Mouse (Mus musculus) C2C12 (cell line): ENCODE measurements around the gene Nfix. TPM values are rescaled to one million over a fixed set of nuclear protein-coding genes. Genes with fewer than 3 reads are reported as not detected.

Experiments used
- H3K27me3 ChIP-seq: one replicate; pipeline ENCODE4 v1.6.1; 2011; ENCODE audit not compliant: control insufficient read depth, insufficient read depth, insufficient read length
- H3K36me3 ChIP-seq: one replicate; pipeline ENCODE4 v1.6.1; 2011; ENCODE audit not compliant: control insufficient read depth, insufficient read depth
- H3K4me3 ChIP-seq: one replicate; pipeline ENCODE4 v1.5.1; 2011; ENCODE audit warnings: mild to moderate bottlenecking, control low read depth; ENCODE audit not compliant: poor library complexity, insufficient read depth, severe bottlenecking
- H3K79me2 ChIP-seq: one replicate; pipeline ENCODE4 v1.6.1; 2011; ENCODE audit not compliant: control insufficient read depth, insufficient read depth
- H3K79me3 ChIP-seq: one replicate; pipeline ENCODE4 v1.6.1; 2011; ENCODE audit warnings: low read depth, control low read depth
- H3ac ChIP-seq: one replicate; pipeline ENCODE3; 2011; ENCODE audit warnings: low read depth; ENCODE audit not compliant: control insufficient read depth, insufficient read length
- CEBPB ChIP-seq: IDR thresholded peaks from one replicate; pipeline ENCODE4 v1.6.1; 2011; ENCODE audit warnings: low read depth, mild to moderate bottlenecking, control low read depth, moderate library complexity
- CTCF ChIP-seq: IDR thresholded peaks from one replicate; pipeline ENCODE4 v1.5.1; 2011; ENCODE audit not compliant: control insufficient read depth, insufficient read depth, insufficient read length
- FOSL1 ChIP-seq: IDR thresholded peaks from one replicate; pipeline ENCODE4 v1.8.0; 2011; ENCODE audit warnings: mild to moderate bottlenecking, low read length; ENCODE audit not compliant: poor library complexity, insufficient read depth, severe bottlenecking
- MAX ChIP-seq: IDR thresholded peaks from one replicate; pipeline ENCODE4 v1.6.1; 2011; ENCODE audit warnings: mild to moderate bottlenecking, control low read depth
- MYOD1 ChIP-seq: IDR thresholded peaks from one replicate; pipeline ENCODE4 v1.6.1; 2011; ENCODE audit warnings: low read depth; ENCODE audit not compliant: control insufficient read depth, insufficient read length
- MYOG ChIP-seq: IDR thresholded peaks from one replicate; pipeline ENCODE4 v1.6.1; 2011; ENCODE audit not compliant: control insufficient read depth, insufficient read length; ENCODE audit errors: extremely low read depth
- USF1 ChIP-seq: IDR thresholded peaks from one replicate; pipeline ENCODE4 v1.6.1; 2011; ENCODE audit warnings: low read depth, mild to moderate bottlenecking, control low read depth, moderate library complexity
- polyA plus RNA-seq: library from polyadenylated mRNA; unstranded; fragments of >200 nt; fragmentation: generic; extraction: Trizol; gene quantifications from one replicate; pipeline ENCODE4 v1.2.1, GENCODE M21; 2012; ENCODE audit warnings: missing spikeins

Gene Nfix
- polyA plus RNA-seq, 1 experiment: 50.7 TPM

DNA sequence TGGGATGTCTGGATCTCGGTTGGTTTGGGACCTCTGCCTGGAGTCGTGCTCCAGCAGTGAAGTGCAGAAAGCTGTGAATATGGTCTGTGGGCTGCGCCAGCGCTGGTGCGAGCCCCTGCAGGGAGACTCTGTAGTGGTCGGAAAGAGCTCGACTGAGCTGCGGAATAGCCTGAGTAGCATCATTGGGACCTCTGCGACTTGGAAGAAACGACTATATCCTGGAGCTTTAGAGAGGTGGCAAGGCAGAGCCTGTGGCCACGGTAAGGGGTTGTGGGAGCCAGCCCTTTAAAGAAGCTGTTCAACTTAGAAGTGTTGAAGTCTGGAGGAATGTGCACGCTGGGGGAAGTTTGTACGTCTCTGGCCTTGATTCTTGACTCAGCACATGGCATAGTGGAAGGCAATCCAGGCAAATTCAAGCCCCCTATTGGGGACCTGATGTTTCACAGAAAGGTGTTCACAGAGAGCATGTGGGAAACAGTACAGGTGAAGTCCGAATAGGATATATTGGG is 134.7 kb downstream of the Nfix start:
- Histone ChIP-seq H3K27me3 (no peaks in the 10 kb centered on the region), H3K79me2 (peaks cover 51% of the 10 kb centered on the region), H3K4me3 (peak overlapping the region; percentile 48), H3ac (peak overlapping the region; percentile 80), H3K36me3 (no peaks in the 10 kb centered on the region), H3K79me3 (peaks cover 29% of the 10 kb centered on the region)
- TF ChIP-seq MYOD1: no peak
- TF ChIP-seq CEBPB: no peak
- no peak for TF ChIP-seq MYOG
- no peak for TF ChIP-seq CTCF
- TF ChIP-seq FOSL1: no peak
- TF ChIP-seq MAX: no peak
- no peak for TF ChIP-seq USF1

GRCm38 (mm10) chr8:84664566-84665384 is 135.4 kb downstream of the Nfix start:
- TF ChIP-seq MAX (peak; percentile 41), USF1 (no peak)
- Histone ChIP-seq H3K79me3 (peaks cover 29% of the 10 kb centered on the region), H3K36me3 (no peaks in the 10 kb centered on the region), H3K27me3 (no peaks in the 10 kb centered on the region), H3K79me2 (peaks cover 58% of the 10 kb centered on the region), H3K4me3 (peak overlapping the region; percentile 48), H3ac (peak overlapping the region; percentile 80)

GRCm38 (mm10) chr8:84663483-84664327 is 136.4 kb downstream of the Nfix start:
- no peak for TF ChIP-seq CTCF
- no peak for TF ChIP-seq MYOG
- TF ChIP-seq MAX: no peak
- no peak for TF ChIP-seq FOSL1
- Histone ChIP-seq H3K79me3 (peaks cover 29% of the 10 kb centered on the region), H3K4me3 (peak overlapping the region; percentile 48), H3ac (peak overlapping the region; percentile 77), H3K36me3 (no peaks in the 10 kb centered on the region), H3K79me2 (peaks cover 61% of the 10 kb centered on the region), H3K27me3 (no peaks in the 10 kb centered on the region)

DNA sequence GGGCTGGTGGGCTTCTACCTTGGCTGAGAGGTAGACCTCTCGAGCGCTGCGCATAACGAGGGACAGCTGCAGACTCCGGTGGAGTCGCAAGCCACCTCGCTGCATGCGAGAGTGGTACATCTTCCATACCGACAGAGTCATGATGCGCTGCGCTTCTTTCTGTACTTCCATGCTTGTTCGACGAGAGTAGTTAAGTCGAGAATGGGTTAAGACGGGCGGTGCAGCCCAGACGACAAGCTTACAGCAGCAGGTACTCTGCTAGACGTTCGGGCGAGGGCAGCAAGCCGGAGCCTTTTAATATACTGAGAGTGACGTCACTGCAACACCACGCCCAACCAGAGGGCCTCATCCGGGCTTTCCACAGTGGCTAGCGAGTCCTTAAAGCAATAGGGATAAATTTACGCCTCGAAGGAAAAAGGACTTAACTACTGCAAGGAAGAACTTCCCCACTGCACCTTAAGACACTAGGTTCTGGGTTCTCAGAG is 137.5 kb downstream of the Nfix start, which contains the start of gene Ier2:
TSS of gene Ier2 (minus strand) at position 272 of the 485 bp plus-strand sequence.
- Histone ChIP-seq H3K36me3 (no peaks in the 10 kb centered on the region), H3K79me3 (peaks cover 29% of the 10 kb centered on the region), H3K27me3 (no peaks in the 10 kb centered on the region), H3K4me3 (peak within 1 kb of the TSS; percentile 83), H3K79me2 (peaks cover 61% of the 10 kb centered on the region), H3ac (peak within 1 kb of the TSS; percentile 88)
- no peak for TF ChIP-seq CEBPB
- TF ChIP-seq MYOD1: no peak

DNA sequence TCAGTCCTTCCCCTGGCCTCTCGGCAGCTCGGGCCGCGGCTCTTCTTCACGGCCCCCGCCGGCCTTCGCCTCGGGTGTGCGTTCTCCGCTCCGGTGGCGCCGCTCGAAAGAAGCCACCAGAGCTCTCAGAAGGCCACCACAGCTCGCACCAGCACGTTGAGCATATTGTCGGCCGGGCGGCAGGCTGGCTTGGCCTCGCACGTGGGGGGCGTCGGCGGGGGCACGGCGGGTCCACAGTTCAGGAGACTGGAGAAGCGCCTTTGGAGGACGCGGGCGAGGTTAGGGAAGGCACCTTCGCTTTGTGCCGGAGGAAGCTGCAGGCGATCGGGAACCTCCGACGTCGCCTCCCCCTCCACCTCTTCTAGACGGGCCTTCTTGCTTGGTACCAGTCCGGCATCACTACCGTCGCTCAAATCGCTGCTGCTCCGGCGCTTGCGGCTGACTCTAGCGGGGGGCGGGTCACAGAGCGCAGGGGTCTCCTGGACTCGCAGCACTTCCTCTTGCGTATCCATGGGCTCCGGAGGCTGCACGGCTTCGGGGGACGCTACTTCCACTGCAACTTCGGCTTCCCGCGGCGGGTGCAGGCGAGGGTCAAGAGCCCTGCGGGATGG is 138.1 kb downstream of the Nfix start:
- peaks cover 29% of the 10 kb centered on the region for H3K79me3 ChIP-seq
- peak overlapping the region; percentile 83 for H3K4me3 ChIP-seq
- H3K27me3 ChIP-seq: no peaks in the 10 kb centered on the region
- H3K79me2 ChIP-seq: peaks cover 59% of the 10 kb centered on the region
- TF ChIP-seq CTCF (no peak), FOSL1 (no peak), MYOG (no peak), USF1 (no peak), MYOD1 (no peak), MAX (no peak), CEBPB (no peak)
- H3ac ChIP-seq: peak overlapping the region; percentile 88
- no peaks in the 10 kb centered on the region for H3K36me3 ChIP-seq
